Mouse (Mus musculus) ES-Bruce4 (cell line): ENCODE measurements at regions not wholly inside any gene's neighbourhood (a gene's known extent, or its start where the extent isn't known, plus 50 kb on each side); places are given as distances from the start of the nearest gene placed in this dataset.

Source experiments
- EP300 ChIP-seq: IDR thresholded peaks from 2 replicates; pipeline ENCODE4 v1.6.1; 2011; ENCODE audit warnings: low read depth, low read length; ENCODE audit not compliant: insufficient read depth
- POLR2A ChIP-seq: IDR thresholded peaks from one replicate; pipeline ENCODE4 v1.8.1; 2011; ENCODE audit warnings: low read length; ENCODE audit not compliant: insufficient read depth

- no peak for TF ChIP-seq EP300
- TF ChIP-seq POLR2A, result no peak
Observed at GRCm38 (mm10) chr12:32451226-32451625, 72.7 kb downstream of the Ccdc71l start.
